Mouse (Mus musculus) left cerebral cortex, postnatal 4 days (tissue): Measurements from ENCODE around the gene Fermt2. TPM values are rescaled to one million over a fixed set of nuclear protein-coding genes. Genes with fewer than 3 reads are reported as not detected.
A peak's percentile ranks its signal among the peaks of the same experiment; 100 is the strongest.

Experiments used
- DNase-seq: peaks from one replicate; pipeline ENCODE4 v3.0.0-alpha.2; 2022
- intact Hi-C: fragments of 180-260 bp; cut with DNase I; formaldehyde crosslinking; loops from one replicate; pipeline ENCODE4 v1.15.1; 2025
- total RNA-seq, 2 experiments: library from RNA; stranded (reverse); gene quantifications; 2 replicates each; pipeline ENCODE4 v1.2.3; 2021

Gene Fermt2
- total RNA-seq, 2 experiments from 2014 or later = 72.8 to 77.2 TPM

GRCm38 (mm10) chr14:45441291-45441690 is 88.6 kb downstream of the Fermt2 start:
- DNase-seq = no peak
- intact Hi-C loops = no loop called here

- DNase-seq = no peak
- intact Hi-C loops = no loop called here
Measured at GRCm38 (mm10) chr14:45439387-45439786, 90.5 kb downstream of the Fermt2 start.

GRCm38 (mm10) chr14:45438931-45439275 is 91.0 kb downstream of the Fermt2 start:
- intact Hi-C loops = no loop called here
- no peak for DNase-seq

DNA sequence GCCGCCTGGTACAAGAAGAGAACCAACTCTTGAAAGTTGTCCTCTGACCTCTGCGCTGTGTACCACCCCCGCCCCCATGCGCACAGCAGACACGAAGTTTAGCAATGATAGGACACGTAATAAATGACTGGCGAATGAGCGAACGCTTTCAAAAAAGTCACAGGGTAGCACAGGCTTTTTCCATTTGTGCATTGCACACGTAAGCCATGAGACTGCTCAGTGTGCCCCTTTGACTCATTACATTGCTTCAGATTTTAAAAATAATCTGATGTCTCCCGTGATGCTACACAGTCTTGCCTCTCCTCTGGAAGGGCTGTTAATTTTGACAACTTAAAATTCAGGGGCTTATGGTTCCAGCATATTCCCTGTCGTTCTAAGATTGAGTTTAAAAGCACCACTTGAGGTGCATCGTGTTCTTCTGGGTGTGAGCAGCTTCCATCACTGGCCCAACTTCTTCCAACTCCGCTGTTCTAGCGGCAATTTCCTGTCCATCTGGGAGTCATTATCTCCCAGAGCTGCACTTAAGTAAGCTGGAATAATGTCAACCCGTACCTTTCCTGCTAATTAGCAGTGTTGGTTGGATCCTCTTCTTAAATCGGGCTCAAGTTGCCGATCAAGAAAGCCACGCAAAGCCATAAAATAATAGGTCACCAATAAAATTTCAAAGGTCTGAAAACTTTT is 91.5 kb downstream of the Fermt2 start:
- no peak for DNase-seq
- intact Hi-C loops = no loop called here

- DNase-seq = no peak
- intact Hi-C loops = no loop called here
Measured at GRCm38 (mm10) chr14:45434220-45434619, 95.7 kb downstream of the Fermt2 start.

- intact Hi-C loops = no loop called here
- DNase-seq = no peak
Measured at GRCm38 (mm10) chr14:45432003-45432402, 97.9 kb downstream of the Fermt2 start.

DNA sequence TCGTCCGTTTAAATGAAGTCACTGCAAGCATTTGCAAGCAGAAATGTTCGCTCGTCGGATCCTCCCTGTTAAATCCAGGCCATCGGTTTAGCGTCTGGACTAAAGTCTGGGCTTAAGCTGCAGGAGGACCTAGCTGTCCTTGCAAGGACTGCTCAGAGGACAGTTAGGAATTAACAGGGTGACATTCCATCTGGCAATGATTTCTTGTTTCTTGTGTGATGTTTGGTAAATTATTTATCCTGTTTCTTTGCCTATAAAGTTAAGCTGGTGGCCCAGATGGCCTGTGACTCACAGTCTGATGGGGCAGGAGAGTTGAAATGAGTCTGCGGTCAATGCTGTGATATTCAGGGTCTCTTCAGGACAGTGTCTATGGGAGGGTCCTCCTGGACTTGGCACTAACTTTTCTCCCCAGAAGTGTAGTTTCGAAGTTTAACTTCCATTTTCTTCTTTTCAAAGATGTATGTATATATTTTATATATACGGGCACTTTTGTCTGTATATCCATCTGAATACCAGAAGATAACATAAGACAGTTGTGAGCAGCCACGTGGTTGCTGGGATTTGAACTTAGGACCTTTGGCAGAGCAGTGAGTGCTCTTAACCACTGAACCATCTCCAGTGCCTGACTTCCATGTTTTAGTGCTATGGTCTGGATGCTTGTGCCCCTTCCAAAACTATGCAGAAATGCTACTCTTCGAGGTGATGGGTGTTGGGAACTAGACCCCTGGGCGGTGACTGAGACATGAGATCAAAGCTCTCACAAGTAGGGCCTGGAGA is 99.7 kb downstream of the Fermt2 start:
- intact Hi-C loops = no loop called here
- no peak for DNase-seq

DNA sequence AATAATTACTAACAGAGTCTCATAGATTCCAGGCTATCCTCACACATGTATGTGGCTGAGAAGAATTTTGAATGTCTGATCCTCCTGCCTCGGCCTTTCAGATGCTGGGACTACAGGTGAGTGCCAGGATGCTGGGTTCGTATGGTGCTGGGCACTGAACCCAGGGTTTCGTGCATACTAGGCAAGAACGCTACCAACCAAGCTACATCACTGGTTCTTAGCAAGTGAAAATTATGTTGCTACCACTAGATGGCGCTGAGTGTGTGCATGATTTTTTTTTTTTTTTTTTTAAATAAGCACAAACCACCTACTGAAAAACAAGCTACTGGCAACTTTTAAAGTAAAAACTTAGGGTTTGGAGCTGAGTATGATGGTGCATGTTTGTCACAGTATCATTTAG is 106.7 kb downstream of the Fermt2 start:
- peak; percentile 5 for DNase-seq
- intact Hi-C loops = loop anchor here (10.0 kb wide), 3 partner anchors 112 to 272 kb away; partner anchors contain the start of gene Fermt2

- DNase-seq = peak; percentile 8
- intact Hi-C loops = loop anchor here (10.0 kb wide), 3 partner anchors 112 to 272 kb away; partner anchors contain the start of gene Fermt2
Measured at GRCm38 (mm10) chr14:45422371-45422770, 107.5 kb downstream of the Fermt2 start.

DNA sequence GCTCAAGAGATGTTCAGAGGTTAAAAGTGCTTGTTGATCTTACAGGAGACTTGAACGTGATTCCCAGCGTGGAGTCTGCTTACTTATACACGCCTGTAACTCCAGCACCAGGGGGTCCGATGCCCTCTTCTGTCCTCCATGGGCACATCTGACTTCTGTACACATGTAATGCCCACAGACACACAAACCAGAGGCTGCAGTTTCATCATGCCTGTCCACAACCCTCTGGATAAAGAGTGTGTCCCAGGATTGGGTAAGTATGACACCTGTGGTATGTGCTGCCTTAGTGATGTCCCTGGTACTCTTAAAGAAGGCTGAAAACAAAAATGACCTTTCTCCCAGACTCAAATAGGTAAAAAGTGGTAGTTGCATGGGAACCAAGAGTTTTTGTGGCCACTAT is 110.6 kb downstream of the Fermt2 start:
- intact Hi-C loops = no loop called here
- no peak for DNase-seq

- DNase-seq = no peak
- intact Hi-C loops = no loop called here
Measured at GRCm38 (mm10) chr14:45418553-45418952, 111.4 kb downstream of the Fermt2 start.

GRCm38 (mm10) chr14:45416265-45416664 is 113.7 kb downstream of the Fermt2 start:
- intact Hi-C loops = no loop called here
- no peak for DNase-seq

Other genes with a start within 250 kb of the Fermt2 start
- 10 to 100 TPM; 22.0 to 22.5 TPM for gene Ero1l, start 211.3 kb downstream of the Fermt2 start, total RNA-seq
- 100 to 1,000 TPM; 118 to 132 TPM for gene Psmc6, start 200.3 kb downstream of the Fermt2 start, total RNA-seq
- 10 to 100 TPM; 25.1 to 38.8 TPM for gene Styx, start 179.0 kb downstream of the Fermt2 start, total RNA-seq
- gene Gnpnat1, start 125.2 kb downstream of the Fermt2 start, total RNA-seq = 10 to 100 TPM; 14.8 to 17.6 TPM
- 10 to 100 TPM; 67.0 to 69.6 TPM for gene Ddhd1, start 128.0 kb upstream of the Fermt2 start, total RNA-seq